Mouse (Mus musculus) spleen, adult 2 months (tissue): ENCODE measurements around the gene Babam2. TPM values are rescaled to one million over a fixed set of nuclear protein-coding genes. Genes with fewer than 3 reads are reported as not detected.

Source experiments
- DNase-seq, 2 experiments: peaks; one replicate each; pipeline versions ENCODE4 v3.0.0 to v3.0.0-alpha.2; 2012 to 2021; ENCODE audit warnings: low spot score in 2 of 2, low read depth in 1 of 2
- H3K27ac ChIP-seq: fragments of 200-500 bp; 2 replicates; pipeline ENCODE4 v1.5.1; 2012; ENCODE audit warnings: low read length, inconsistent platforms; ENCODE audit not compliant: insufficient read depth
- H3K27me3 ChIP-seq: fragments of 200-500 bp; 2 replicates; pipeline ENCODE4 v1.6.1; 2012; ENCODE audit warnings: mild to moderate bottlenecking, moderate library complexity, low read length, inconsistent platforms; ENCODE audit not compliant: control insufficient read depth, insufficient read depth
- H3K36me3 ChIP-seq: fragments of 200-500 bp; 2 replicates; pipeline ENCODE4 v1.6.1; 2012; ENCODE audit warnings: mild to moderate bottlenecking, low read length, inconsistent platforms; ENCODE audit not compliant: control insufficient read depth, insufficient read depth
- H3K4me1 ChIP-seq: fragments of 200-500 bp; 2 replicates; pipeline ENCODE4 v1.6.1; 2011; ENCODE audit warnings: inconsistent platforms; ENCODE audit not compliant: control insufficient read depth, insufficient read depth, insufficient read length
- H3K4me3 ChIP-seq: fragments of 200-500 bp; 2 replicates; pipeline ENCODE4 v1.5.1; 2011; ENCODE audit warnings: mild to moderate bottlenecking, inconsistent platforms; ENCODE audit not compliant: insufficient read depth, insufficient read length; ENCODE audit errors: extremely low read depth
- CTCF ChIP-seq: fragments of 200-500 bp; IDR thresholded peaks from 2 replicates; pipeline ENCODE4 v1.5.1; 2011; ENCODE audit warnings: mild to moderate bottlenecking, inconsistent platforms; ENCODE audit not compliant: insufficient read depth, insufficient read length, insufficient replicate concordance; ENCODE audit errors: extremely low read depth
- POLR2A ChIP-seq: fragments of 200-500 bp; IDR thresholded peaks from 2 replicates; pipeline ENCODE4 v1.6.1; 2011; ENCODE audit warnings: low read depth, low read length, inconsistent platforms
- WGBS: fragments of 180-500 bp; shearing (Covaris S2); methylation state at CpG from one replicate; pipeline ENCODE4 v1.1.7; 2018; 5-methylcytosine and 5-hydroxymethylcytosine counted together
- polyA plus RNA-seq: library from polyadenylated mRNA; depleted of rRNA; stranded (reverse); fragments of >200 nt; gene quantifications from 2 replicates; pipeline ENCODE4 v1.2.3, GENCODE M21; 2012

Babam2 gene
- polyA plus RNA-seq, 1 experiment, result 12.2 TPM

GRCm38 (mm10) chr5:31758310-31759091 lies 61.0 kb downstream of the Babam2 start:
- DNase-seq, result no peak
- H3K27me3 ChIP-seq, result no peaks in the 10 kb centered on the region
- H3K36me3 ChIP-seq, result no peaks in the 10 kb centered on the region
- no peaks in the 10 kb centered on the region for H3K4me1 ChIP-seq
- no peak overlapping the region for H3K27ac ChIP-seq
- no peak overlapping the region for H3K4me3 ChIP-seq
- TF ChIP-seq POLR2A, result no peak
- WGBS, result 93% methylated on average over 9 of the region's 9 CpGs

DNA sequence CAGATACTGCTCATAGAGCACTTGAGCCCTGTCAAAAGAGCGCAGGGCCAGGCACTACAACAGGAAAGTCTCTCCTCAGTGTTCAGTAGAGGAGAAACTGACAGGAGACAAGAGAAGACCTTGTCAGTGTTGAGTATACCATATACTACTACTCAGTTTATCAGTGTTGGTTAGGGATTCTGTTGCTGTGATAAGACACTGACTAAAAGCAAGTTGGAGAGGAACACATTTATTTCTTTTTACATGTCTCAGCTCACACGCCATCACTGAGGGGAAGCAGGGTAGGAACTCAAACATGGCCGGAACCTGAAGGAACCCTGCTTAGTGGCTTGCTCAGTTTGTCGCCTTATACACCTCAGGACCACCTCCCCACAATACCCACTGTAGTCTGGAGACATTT lies 64.4 kb downstream of the Babam2 start:
- no peaks in the 10 kb centered on the region; the same call in 1 of the 2 replicates for H3K4me1 ChIP-seq
- no peak for TF ChIP-seq POLR2A
- no peak for TF ChIP-seq CTCF
- no peaks in the 10 kb centered on the region for H3K27me3 ChIP-seq
- WGBS, result 93% methylated on average over 4 of the region's 4 CpGs
- no peaks in the 10 kb centered on the region for H3K36me3 ChIP-seq
- no peak overlapping the region for H3K27ac ChIP-seq
- no peak for DNase-seq
- no peak overlapping the region for H3K4me3 ChIP-seq

GRCm38 (mm10) chr5:31762773-31763172 lies 65.3 kb downstream of the Babam2 start:
- 88% methylated on average over 1 of the region's 1 CpGs for WGBS
- TF ChIP-seq POLR2A (no peak), CTCF (no peak)
- no peaks in the 10 kb centered on the region for H3K36me3 ChIP-seq
- H3K27me3 ChIP-seq, result no peaks in the 10 kb centered on the region
- no peak overlapping the region for H3K27ac ChIP-seq
- H3K4me1 ChIP-seq, result peaks cover 6% of the 10 kb centered on the region; the same call in 1 of the 2 replicates
- no peak for DNase-seq
- H3K4me3 ChIP-seq, result no peak overlapping the region

- no peaks in the 10 kb centered on the region for H3K36me3 ChIP-seq
- H3K4me3 ChIP-seq, result no peak overlapping the region
- H3K27ac ChIP-seq, result no peak overlapping the region
- WGBS, result 89% methylated on average over 2 of the region's 2 CpGs
- H3K27me3 ChIP-seq, result no peaks in the 10 kb centered on the region
- H3K4me1 ChIP-seq, result peaks cover 6% of the 10 kb centered on the region; the same call in 1 of the 2 replicates
- TF ChIP-seq POLR2A, result no peak
- no peak for DNase-seq
These were observed 68.3 kb downstream of the Babam2 start for GRCm38 (mm10) chr5:31765824-31766223.

DNA sequence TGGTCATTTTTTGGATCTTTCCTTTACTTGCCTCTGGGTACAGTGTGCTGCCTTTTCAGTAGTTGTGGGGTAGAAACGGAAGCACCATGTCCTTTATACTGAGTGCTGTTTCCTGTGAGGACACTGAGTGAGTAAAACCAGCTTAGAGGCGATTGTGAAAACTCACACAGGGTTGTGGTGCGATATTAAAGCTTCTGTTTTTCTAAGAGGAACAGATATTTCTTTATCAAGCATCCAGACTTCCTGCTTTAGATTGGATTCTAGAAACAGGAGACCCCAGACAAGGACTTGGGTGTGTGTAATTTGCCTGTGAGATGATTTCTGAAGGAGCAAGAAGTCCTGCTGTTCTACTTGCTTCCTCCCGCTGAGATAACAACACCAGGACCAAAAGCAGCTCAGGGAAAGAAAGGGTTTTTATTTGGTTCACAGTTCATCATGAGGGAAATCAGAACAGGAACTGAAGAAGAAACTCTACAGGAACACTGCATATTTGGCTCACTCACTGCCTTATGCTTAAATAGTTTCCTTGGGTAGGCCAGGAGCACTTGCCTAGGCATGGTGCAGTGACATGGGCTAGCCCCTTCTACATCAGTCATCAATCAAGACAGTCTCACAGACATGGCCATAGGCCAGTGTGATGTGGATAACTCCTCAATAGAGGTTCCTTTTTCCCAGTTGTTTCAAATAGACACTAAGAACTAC lies 69.5 kb downstream of the Babam2 start:
- DNase-seq, result no peak
- Histone ChIP-seq H3K27ac (peak overlapping the region; percentile 43; the same call in 1 of the 2 replicates), H3K4me1 (peaks cover 6% of the 10 kb centered on the region; the same call in 1 of the 2 replicates), H3K4me3 (no peak overlapping the region), H3K36me3 (no peaks in the 10 kb centered on the region), H3K27me3 (no peaks in the 10 kb centered on the region)
- 13% methylated on average over 4 of the region's 4 CpGs for WGBS
- no peak for TF ChIP-seq CTCF
- TF ChIP-seq POLR2A, result no peak

DNA sequence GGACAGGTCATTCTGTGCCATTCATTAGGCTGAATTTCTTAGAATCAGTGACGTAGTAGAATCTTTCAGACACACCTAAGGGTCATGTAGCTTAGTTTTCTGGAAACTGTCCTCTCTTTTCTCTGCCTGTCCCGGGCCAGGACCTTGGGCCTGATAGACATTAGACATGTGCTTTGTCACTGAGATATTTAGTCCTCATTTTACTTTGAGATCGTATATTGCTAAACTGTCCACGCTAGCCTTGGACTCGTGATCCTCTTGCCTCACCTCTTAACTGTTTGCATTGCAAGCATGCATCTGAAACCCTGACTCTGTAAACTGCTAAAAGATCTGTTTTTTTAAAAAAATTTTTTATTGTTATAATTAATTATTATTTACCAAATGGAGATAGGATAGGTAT lies 74.0 kb downstream of the Babam2 start:
- 92% methylated on average over 5 of the region's 5 CpGs for WGBS
- H3K36me3 ChIP-seq, result no peaks in the 10 kb centered on the region
- H3K27ac ChIP-seq, result no peak overlapping the region
- H3K27me3 ChIP-seq, result no peaks in the 10 kb centered on the region
- H3K4me3 ChIP-seq, result no peak overlapping the region
- H3K4me1 ChIP-seq, result peaks cover 6% of the 10 kb centered on the region; the same call in 1 of the 2 replicates
- no peak for DNase-seq
- TF ChIP-seq CTCF, result no peak
- TF ChIP-seq POLR2A, result no peak

- 94% methylated on average over 4 of the region's 4 CpGs for WGBS
- Histone ChIP-seq H3K27ac (no peak overlapping the region), H3K27me3 (no peaks in the 10 kb centered on the region), H3K4me3 (no peak overlapping the region), H3K4me1 (peaks cover 5% of the 10 kb centered on the region; the same call in 1 of the 2 replicates), H3K36me3 (no peaks in the 10 kb centered on the region)
- TF ChIP-seq CTCF, result no peak
- no peak for DNase-seq
These were observed 74.4 kb downstream of the Babam2 start for GRCm38 (mm10) chr5:31771921-31772320.
